Mouse (Mus musculus): ENCODE data around the gene Nkx2-5. TPM values are rescaled to one million over a fixed set of nuclear protein-coding genes. Genes with fewer than 3 reads are reported as not detected.

The Nkx2-5 gene
- total RNA-seq, 2 experiments from 2014 or later: not detected

DNA sequence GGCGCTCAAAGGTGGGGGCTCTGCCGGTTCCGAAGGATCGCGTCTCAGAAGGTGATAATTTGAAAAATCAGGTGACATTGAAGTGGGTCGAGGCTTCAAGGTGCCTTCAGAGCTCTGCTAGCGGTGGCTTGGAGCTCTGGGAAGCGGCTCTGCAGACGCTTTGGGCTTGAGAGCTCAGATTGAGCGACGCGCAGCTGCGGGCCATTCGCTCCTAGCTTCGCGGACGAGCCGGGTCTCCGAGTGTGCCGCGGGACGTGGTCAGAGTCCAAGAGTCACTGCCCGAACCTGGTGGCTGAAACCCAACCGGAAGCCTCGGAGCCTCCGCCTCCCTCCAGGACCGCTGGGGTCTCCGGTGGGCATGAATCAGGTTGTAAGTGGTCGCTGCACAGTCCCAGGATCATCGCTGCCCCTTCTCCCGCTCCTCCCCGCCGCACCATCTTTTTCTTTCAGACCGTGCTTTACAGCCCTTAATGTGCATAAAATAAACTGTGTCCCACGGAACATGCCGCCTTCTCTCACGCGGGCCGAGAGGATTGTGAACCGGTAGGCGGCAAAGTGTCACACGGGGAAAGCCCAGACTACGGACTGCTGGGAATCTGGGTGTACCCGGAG is 5.0 kb upstream of the Nkx2-5 start:
- no peak for DNase-seq

- no peak for DNase-seq
Observed at GRCm38 (mm10) chr17:26849106-26849745, 4.4 kb upstream of the Nkx2-5 start.

DNA sequence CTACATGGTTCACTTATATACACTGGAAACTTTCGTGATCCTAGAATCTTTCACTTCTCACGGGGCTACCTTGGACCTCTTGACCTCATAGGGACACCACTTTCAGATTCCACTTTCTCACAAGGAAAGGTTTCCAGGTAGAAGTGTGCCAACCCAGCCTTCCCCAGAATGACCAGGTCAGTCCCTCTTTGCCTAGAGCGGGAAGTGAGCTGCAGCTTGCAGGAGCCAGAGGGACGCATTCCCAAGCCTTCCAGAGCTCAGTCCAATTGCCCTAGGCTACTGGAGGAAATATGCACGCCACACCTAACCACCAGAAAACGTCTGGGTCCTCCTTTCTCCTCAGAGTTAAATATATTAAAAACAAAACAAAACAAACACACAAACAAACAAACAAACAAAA is 3.4 kb upstream of the Nkx2-5 start:
- no peak for DNase-seq

DNA sequence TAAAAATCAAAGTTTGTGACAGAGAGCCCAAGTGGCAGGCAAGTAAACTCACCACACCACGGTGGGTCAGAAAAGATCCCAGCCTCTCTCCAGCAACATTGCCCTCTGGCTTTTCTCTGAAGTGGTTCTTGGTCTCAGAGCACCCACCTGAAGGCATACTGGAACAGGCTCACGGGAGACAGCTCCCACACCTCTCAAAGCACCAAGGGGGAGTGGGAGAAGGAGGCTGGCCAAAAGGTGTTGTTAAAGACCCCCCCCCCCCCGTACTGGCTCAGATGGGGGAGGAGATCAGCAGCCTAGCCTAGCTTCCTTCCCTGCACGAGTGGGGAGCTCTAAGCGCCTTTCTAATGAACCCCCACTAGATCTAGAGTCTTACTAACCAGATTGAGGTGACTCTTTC is 3.0 kb upstream of the Nkx2-5 start:
- DNase-seq: no peak

- no peak for DNase-seq
Observed at GRCm38 (mm10) chr17:26846411-26846810, 1.6 kb upstream of the Nkx2-5 start.

- no peak for DNase-seq
Observed at GRCm38 (mm10) chr17:26845149-26846050, 591 bp upstream of the Nkx2-5 start.

DNA sequence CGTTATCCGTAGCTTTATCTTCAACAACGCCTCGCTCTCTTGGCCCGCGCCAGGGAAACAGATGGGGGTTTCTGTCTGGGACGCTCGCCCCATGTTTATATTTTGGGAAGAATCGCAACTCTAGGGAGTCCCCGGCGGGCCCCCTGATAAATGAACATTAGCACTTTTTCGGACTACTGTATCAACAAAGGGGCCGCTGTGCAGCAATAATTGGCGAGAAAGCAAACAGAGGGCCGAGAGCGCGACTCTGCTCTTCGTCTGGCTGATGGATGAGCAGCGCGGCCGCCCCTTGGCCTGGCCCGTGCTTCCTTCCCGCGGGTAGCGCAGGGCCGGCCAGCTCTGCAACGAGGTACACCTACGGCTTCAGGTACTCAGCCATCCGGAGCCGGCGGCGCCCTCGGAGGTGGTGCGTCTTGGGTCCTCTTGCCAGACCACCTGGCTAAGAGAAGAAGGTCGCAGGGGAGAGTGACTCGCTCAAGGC is 398 bp downstream of the Nkx2-5 start:
- DNase-seq: no peak

DNA sequence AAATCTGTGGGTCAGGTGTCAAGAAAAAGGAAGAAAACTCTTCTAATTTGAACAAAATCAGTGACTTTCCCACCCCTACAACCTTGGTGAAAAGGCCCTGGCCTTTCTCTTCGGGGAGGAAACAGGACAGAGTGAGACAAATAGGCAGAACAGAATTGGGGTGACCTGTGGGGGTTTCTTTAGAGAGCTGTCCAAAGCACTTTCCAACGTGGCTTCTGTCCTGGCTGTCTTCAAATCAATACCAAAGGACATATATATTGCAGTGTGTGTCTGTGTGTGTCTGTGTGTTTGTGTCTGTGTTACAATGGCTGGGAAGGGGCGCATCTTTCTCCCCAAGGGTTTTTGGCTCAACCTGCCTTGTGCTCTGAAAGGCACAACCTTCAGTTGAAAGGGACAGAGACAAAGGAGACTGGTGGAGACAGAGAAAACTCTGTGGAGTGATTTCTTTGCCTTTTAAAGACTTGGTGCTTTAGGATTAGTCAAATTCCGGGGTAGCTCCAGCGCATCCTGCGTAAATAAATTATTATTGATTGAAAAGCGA is 1.0 kb downstream of the Nkx2-5 start:
- no peak for DNase-seq

DNA sequence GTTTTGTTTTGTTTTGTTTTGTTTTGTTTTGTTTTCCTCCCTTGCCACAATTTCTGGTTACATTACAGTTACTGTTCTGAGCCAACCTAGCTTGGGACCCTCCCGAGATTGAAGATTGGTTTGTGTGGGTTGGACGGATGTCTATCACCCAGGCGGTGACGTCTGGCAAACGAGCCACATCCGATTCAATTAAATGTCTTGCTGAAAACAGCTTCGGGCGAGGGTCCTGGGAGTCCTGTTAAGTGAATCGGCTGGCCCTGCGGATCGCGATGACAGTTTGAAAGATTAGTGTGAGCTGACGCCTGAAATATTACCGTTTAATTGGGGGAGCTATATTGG is 1.6 kb downstream of the Nkx2-5 start:
- no peak for DNase-seq

- no peak for DNase-seq
Observed at GRCm38 (mm10) chr17:26842431-26843228, 2.2 kb downstream of the Nkx2-5 start.

- no peak for DNase-seq
Observed at GRCm38 (mm10) chr17:26841981-26842380, 2.8 kb downstream of the Nkx2-5 start.

DNA sequence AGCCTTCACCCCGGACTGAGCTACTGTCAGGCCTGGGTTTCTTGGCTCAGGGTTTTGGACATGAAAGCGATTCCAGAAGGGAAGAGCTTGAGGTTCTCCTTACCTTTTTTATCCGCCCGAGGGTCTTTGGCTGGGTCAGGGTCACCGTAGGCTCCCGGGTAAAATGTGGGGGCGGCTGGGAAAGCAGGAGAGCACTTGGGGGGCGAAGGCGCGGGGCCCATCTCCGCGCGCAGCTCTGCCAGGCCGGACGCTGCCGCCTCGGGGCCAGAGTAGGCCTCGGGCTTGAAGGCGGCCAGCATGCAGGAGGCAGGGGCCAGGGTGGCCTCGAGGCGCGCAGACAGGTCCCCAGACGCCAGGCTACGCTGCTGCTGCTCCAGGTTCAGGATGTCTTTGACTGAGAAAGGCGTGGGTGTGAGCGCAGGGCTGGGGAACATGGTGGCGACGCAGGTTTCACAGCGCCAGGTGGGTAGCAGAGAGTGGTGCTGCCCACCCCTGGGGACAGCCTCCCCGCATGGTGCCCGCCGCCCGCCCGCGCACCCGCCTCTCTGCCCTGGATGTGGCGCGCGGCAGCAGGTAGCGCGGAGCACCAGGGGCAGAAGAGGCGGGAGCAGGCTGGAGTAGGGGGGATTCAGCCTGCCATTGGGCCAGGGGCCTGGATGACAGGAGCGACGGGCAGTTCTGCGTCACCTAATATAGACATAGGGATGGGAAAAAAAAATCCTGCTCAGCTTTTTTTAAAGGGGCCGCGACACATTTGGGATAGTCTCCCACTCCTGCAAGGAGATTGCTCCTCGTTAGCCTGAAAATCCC is 3.7 kb downstream of the Nkx2-5 start:
- DNase-seq: no peak

DNA sequence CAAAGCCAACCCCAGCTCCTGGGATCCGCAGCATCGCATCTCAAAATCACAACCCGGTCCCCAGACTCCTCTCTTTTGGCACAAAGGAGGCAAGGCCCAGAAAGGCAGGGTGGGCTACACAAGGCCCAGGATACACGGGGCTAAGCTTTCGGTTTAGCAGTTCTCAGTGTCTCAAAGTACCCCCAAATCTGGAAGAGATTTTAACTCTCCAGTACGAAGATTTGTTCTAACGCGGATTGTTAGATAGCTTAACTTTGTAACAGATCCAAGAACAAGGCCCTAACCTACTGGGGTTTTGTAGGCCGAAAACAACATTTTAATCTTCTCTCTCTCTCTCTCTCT is 4.4 kb downstream of the Nkx2-5 start:
- no peak for DNase-seq

DNA sequence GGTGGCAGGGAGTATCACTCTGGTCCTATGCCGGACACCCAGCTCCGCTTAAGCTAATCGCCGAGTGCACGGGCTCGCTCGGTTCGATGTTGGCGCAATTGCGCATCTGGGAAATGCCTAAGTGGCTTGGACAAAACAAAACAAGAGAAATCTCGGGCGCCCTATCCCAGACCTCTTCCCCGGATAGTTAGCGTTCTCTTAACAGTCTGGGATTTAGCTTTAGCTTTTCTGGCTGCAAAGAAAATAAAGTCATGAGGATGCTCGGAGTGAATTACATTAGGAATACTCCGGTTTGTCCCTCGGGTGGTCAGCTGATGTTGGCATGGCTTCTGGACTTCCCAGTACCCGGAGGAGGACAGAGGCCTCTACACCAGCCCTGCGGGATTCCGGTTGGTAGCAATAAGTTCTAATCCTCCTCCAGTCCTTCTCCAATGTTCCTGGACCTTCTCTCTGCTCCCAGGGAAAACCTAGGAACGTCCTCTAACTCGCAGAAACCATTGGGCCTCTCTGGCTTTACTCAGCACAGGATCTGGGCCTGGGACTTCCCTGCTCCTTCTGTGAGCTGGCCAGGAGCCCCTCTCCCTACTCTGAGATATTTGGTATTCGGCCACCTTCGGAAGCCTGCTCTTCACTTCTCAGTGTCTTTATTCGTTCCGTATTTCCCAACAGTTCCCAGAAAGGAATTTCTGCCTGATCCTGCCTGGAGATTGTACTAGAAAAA is 4.9 kb downstream of the Nkx2-5 start:
- no peak for DNase-seq

- no peak for DNase-seq
Observed at GRCm38 (mm10) chr17:26838911-26839717, 5.7 kb downstream of the Nkx2-5 start.

DNA sequence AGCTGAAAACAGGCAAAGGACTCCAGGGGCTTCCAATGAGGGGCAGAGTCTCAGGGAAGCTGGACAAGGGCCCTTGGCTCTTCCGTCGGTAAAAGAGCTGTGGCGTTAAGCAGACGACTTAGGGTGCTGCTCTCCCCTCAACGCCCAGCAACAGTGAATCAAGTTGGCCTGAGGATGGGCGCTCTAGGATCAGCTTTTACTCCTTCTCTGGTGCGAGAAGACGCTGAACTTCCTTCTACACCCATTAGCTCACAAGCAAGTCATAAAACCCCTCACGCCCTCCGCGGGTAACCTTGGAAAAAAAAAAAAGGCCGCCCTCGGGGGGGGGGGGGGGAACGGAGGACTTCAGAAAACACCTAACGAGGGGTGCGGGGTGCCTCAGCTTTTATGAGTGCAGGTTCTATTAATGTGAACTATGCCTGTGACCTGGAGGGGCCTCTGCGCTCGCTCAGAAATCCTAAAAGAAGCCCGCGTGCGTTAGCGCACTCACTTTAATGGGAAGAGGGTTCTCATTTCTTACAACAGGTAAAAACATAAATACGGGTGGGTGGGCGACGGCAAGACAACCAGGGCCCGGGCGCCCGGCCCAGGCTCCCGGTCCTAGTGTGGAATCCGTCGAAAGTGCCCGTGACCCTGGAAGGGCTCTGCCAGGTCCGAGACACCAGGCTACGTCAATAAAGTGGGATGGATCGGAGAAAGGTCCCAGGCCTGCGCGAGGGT is 6.5 kb downstream of the Nkx2-5 start:
- no peak for DNase-seq

GRCm38 (mm10) chr17:26837546-26837985 is 7.2 kb downstream of the Nkx2-5 start:
- DNase-seq: no peak

GRCm38 (mm10) chr17:26836786-26837545 is 7.8 kb downstream of the Nkx2-5 start:
- no peak for DNase-seq
